Mouse (Mus musculus) neural tube, embryonic 14.5 days (tissue): Measurements from ENCODE around the gene Ubxn10. TPM values are rescaled to one million over a fixed set of nuclear protein-coding genes. Genes with fewer than 3 reads are reported as not detected.

Experiments used
- ATAC-seq: fragments of 200-750 bp; cut with Nextera tagmentation; 2 replicates; pipeline ENCODE4 v1.8.0; 2017; ENCODE audit warnings: low read depth, mild to moderate bottlenecking, moderate TSS enrichment, moderate library complexity
- H3K27ac ChIP-seq: fragments of 300-500 bp; sonication (generic); 2 replicates; pipeline ENCODE4 v1.5.1; 2014; ENCODE audit warnings: low read depth, mild to moderate bottlenecking, control low read depth, low read length, moderate library complexity, mixed read lengths
- H3K27me3 ChIP-seq: fragments of 300-500 bp; sonication (generic); 2 replicates; pipeline ENCODE4 v1.6.1; 2014; ENCODE audit warnings: low read length; ENCODE audit not compliant: control insufficient read depth, insufficient read depth
- H3K36me3 ChIP-seq: fragments of 300-500 bp; sonication (generic); 2 replicates; pipeline ENCODE4 v1.6.1; 2014; ENCODE audit warnings: low read length, mixed read lengths; ENCODE audit not compliant: control insufficient read depth, insufficient read depth
- H3K4me1 ChIP-seq: fragments of 300-500 bp; sonication (generic); 2 replicates; pipeline ENCODE4 v1.6.1; 2014; ENCODE audit warnings: low read length; ENCODE audit not compliant: control insufficient read depth, insufficient read depth
- H3K4me2 ChIP-seq: fragments of 300-500 bp; sonication (generic); 2 replicates; pipeline ENCODE4 v1.6.1; 2014; ENCODE audit warnings: mild to moderate bottlenecking, low read depth, low read length, control low read depth
- H3K4me3 ChIP-seq: fragments of 300-500 bp; sonication (generic); 2 replicates; pipeline ENCODE4 v1.5.1; 2014; ENCODE audit warnings: low read depth, low read length, control low read depth, mixed read lengths
- H3K9ac ChIP-seq: fragments of 300-500 bp; sonication (generic); replicated peaks from 2 replicates; pipeline ENCODE4 v1.6.1; 2014; ENCODE audit warnings: low read depth, mild to moderate bottlenecking, control low read depth, low read length, mixed read lengths
- H3K9me3 ChIP-seq: fragments of 300-500 bp; sonication (generic); 2 replicates; pipeline ENCODE4 v1.6.1; 2016; ENCODE audit warnings: low read length; ENCODE audit not compliant: control insufficient read depth
- WGBS: fragments of 180-500 bp; shearing (Covaris S2); extraction: QIAGEN DNeasy Blood & Tissue Kit; methylation state at CpG from one replicate; pipeline ENCODE4 v1.1.7; 2014; 5-methylcytosine and 5-hydroxymethylcytosine counted together
- polyA plus RNA-seq: library from polyadenylated mRNA; unstranded; fragments of >200 nt; fragmentation: Nextera tagmentation; extraction: Ambion mirVana; gene quantifications from 2 replicates; pipeline ENCODE4 v1.2.1, GENCODE M21; 2014

The Ubxn10 gene
- polyA plus RNA-seq, 1 experiment from 2014 or later, result 2.7 TPM

GRCm38 (mm10) chr4:138666521-138666920 lies 70.4 kb downstream of the Ubxn10 start:
- Histone ChIP-seq H3K36me3 (no peaks in the 10 kb centered on the region), H3K27ac (no peak overlapping the region), H3K4me3 (no peak overlapping the region), H3K4me2 (no peak overlapping the region), H3K27me3 (no peaks in the 10 kb centered on the region), H3K9ac (no peak overlapping the region), H3K4me1 (no peaks in the 10 kb centered on the region), H3K9me3 (no peaks in the 10 kb centered on the region)
- ATAC-seq, result no peak
- 69% methylated on average over 10 of the region's 10 CpGs for WGBS

GRCm38 (mm10) chr4:138659936-138660602 lies 76.9 kb downstream of the Ubxn10 start:
- Histone ChIP-seq H3K4me2 (no peak overlapping the region), H3K27me3 (no peaks in the 10 kb centered on the region), H3K36me3 (no peaks in the 10 kb centered on the region), H3K4me3 (no peak overlapping the region), H3K27ac (no peak overlapping the region), H3K9ac (no peak overlapping the region), H3K4me1 (no peaks in the 10 kb centered on the region), H3K9me3 (no peaks in the 10 kb centered on the region)
- WGBS, result 80% methylated on average over 11 of the region's 11 CpGs
- no peak for ATAC-seq

Other genes starting within 250 kb of the Ubxn10 start
- 0.59 and 0.80 TPM in 2 replicates for gene Vwa5b1, start 101.3 kb downstream of the Ubxn10 start, polyA plus RNA-seq
- 0.35 and 0.49 TPM in 2 replicates for gene Pla2g2c, start 12.4 kb downstream of the Ubxn10 start, polyA plus RNA-seq
- gene Pla2g2f, start 20.5 kb upstream of the Ubxn10 start, polyA plus RNA-seq, result not detected in 2 replicates
- gene Pla2g2d, start 38.6 kb upstream of the Ubxn10 start, polyA plus RNA-seq, result 1.6 and 2.6 TPM in 2 replicates
- gene Pla2g5, start 126.3 kb upstream of the Ubxn10 start, polyA plus RNA-seq, result 0.35 TPM in 1 of 2 replicates, not detected in the other
- not detected in 2 replicates for gene Gm13030, start 136.8 kb upstream of the Ubxn10 start, polyA plus RNA-seq
- not detected in 2 replicates for gene Pla2g2e, start 140.8 kb upstream of the Ubxn10 start, polyA plus RNA-seq
- 2.6 and 3.3 TPM in 2 replicates for gene Otud3, start 176.8 kb upstream of the Ubxn10 start, polyA plus RNA-seq
- not detected in 2 replicates for gene Rnf186, start 229.9 kb upstream of the Ubxn10 start, polyA plus RNA-seq
- gene Tmco4, start 235.7 kb upstream of the Ubxn10 start, polyA plus RNA-seq, result 1.1 TPM in 2 replicates